Mouse (Mus musculus) liver, postnatal 0 days (tissue): ENCODE results near the gene Ankrd2.
"Not testable (repeated sequence)": the region's sequence is repeated elsewhere in the genome, so short reads cannot be mapped to it uniquely, and the experiment has no call there.

Experiments used
- CTCF ChIP-seq: sonication (generic); IDR thresholded peaks from 2 replicates; pipeline ENCODE4 v1.5.1; 2016; ENCODE audit warnings: antibody characterized with exemption, low read depth
- EP300 ChIP-seq: IDR thresholded peaks from 2 replicates; pipeline ENCODE4 v1.6.1; 2016; ENCODE audit warnings: antibody characterized with exemption, low read depth, mild to moderate bottlenecking

DNA sequence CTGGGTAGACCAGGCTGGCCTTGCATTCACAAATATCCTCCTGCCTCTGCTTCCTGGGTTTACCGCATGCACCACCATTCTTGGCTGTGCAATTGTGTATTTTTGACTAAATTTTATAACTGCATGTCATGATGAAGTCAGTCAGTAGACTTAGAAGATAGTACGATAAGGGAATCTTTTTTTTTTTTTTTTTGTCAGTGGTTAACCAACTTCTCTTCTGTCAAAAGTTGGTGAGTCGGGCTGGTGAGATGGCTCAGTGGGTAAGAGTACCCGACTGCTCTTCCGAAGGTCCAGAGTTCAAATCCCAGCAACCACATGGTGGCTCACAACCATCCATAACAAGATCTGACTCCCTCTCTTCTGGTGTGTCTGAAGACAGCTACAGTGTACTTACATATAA lies 45.8 kb downstream of the Ankrd2 start:
- not testable (repeated sequence) for TF ChIP-seq CTCF, EP300
